Mouse (Mus musculus): ENCODE measurements around the gene Ube2f. TPM values are rescaled to one million over a fixed set of nuclear protein-coding genes. Genes with fewer than 3 reads are reported as not detected.

Ube2f gene
- total and polyA plus RNA-seq, 3 experiments: 16.6 to 85.6 (median 61.3) TPM

DNA sequence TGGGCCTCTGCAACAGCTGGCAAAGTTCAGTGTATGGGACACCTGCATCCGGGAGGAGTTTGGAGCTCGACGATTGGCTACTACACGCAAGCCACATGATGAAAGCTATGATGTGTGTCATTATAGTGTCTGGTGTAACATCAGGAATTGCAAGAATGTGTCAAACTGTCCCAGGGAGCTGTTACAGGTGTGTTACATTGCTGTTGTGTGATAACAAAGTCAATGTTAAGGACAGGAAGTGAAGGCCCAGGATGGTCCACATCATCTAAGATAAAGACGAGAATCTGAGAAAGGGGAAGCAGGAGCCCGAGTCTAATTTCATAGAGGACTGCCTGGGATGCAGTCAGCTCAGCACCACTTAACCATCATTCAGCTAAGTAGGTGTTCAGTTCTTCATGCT, 45.4 kb downstream of the Ube2f start:
- no peaks in the 10 kb centered on the region for H3K27me3 ChIP-seq (ENCODE audit: insufficient read depth, low read length)
- no peak for DNase-seq (ENCODE audit: low spot score)
- peaks cover 57% of the 10 kb centered on the region for H3K36me3 ChIP-seq (replicated peaks)
- no peak for ATAC-seq (ENCODE audit: extremely low read depth, insufficient number of reproducible peaks, low FRiP score, poor library complexity, severe bottlenecking)
- peaks cover 18% of the 10 kb centered on the region for H3K4me1 ChIP-seq (ENCODE audit: insufficient read depth, low read depth, low read length)
- H3K4me3 ChIP-seq (ENCODE audit: low read depth, low read length): no peak overlapping the region
- TF ChIP-seq POLR2AphosphoS5 (IDR thresholded peaks at IDR 0.05; ENCODE audit: insufficient replicate concordance, low read depth, low read length) (no peak), GATA1 (IDR thresholded peaks at IDR 0.05; ENCODE audit: borderline replicate concordance, low read length) (no peak), TAL1 (conservative IDR thresholded peaks at IDR 0.05; ENCODE audit: low read depth, low read length) (no peak), CTCF (IDR thresholded peaks at IDR 0.05; ENCODE audit: low read depth, low read length) (no peak), GATA2 (IDR thresholded peaks at IDR 0.05; ENCODE audit: borderline replicate concordance, low read depth, low read length) (no peak)
- no peaks in the 10 kb centered on the region for H3K9me3 ChIP-seq (replicated peaks)

DNA sequence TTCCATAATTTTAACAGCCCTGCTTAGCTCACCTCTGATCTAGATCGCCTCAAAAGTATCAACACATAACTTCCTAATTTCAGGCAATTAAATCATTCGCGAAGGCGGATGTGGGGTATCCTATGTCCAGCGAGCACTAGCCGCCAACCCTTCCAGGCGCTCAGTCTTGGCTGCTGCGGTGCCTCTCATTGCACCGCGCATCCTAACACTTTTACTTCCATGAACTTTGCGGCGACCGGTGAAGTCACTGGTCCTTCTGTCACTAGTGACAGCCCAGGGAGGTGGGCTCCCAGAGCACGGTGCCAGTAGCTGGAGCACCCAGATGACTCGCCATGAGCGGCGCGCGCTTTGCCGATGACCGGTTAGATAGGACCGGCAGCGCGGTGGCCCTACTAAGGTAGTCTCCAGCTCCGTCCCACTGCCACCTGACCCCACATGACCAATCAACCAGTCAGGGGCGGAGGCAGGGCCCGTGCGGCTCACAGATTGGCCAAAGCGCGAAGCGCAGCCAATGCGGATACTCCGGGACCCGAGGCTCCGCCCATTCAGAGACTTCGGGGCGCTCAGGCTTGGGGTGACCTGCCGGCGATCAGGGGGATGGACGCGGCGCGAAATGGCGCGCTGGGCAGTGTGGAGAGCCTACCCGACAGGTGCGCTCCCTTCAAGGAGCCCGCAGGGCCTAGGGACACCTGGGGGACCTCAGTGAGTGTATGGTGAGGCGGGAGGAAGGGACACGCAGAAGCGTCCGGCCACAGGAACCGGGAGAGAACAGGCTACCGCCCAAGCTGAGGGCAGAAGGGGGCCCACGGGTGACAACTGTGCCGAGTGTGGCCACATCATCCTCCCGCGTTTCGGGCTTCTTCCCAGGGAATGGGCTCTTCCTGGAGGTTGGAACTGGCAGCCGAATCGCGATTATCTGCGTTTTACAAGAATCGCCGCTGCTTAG, 48.0 kb downstream of the Ube2f start, which contains the start of gene Scly:
TSS of gene Scly (plus strand) at position 540 of the 946 bp plus-strand sequence.
- Histone ChIP-seq H3K9me3 (replicated peaks) (no peaks in the 10 kb centered on the region), H3K36me3 (replicated peaks) (peaks cover 45% of the 10 kb centered on the region), H3K27me3 (ENCODE audit: insufficient read depth, low read length) (no peaks in the 10 kb centered on the region), H3K4me1 (ENCODE audit: insufficient read depth, low read depth, low read length) (peaks cover 18% of the 10 kb centered on the region), H3K4me3 (ENCODE audit: low read depth, low read length) (peak within 1 kb of the TSS; percentile 73)
- DNase-seq (ENCODE audit: low spot score) (peak; percentile 79), ATAC-seq (ENCODE audit: extremely low read depth, insufficient number of reproducible peaks, low FRiP score, poor library complexity, severe bottlenecking) (peak; percentile 83)
- TF ChIP-seq GATA1 (IDR thresholded peaks at IDR 0.05; ENCODE audit: borderline replicate concordance, low read length) (no peak), CTCF (IDR thresholded peaks at IDR 0.05; ENCODE audit: low read depth, low read length) (no peak), TAL1 (conservative IDR thresholded peaks at IDR 0.05; ENCODE audit: low read depth, low read length) (no peak), POLR2AphosphoS5 (IDR thresholded peaks at IDR 0.05; ENCODE audit: insufficient replicate concordance, low read depth, low read length) (no peak), GATA2 (IDR thresholded peaks at IDR 0.05; ENCODE audit: borderline replicate concordance, low read depth, low read length) (no peak)

DNA sequence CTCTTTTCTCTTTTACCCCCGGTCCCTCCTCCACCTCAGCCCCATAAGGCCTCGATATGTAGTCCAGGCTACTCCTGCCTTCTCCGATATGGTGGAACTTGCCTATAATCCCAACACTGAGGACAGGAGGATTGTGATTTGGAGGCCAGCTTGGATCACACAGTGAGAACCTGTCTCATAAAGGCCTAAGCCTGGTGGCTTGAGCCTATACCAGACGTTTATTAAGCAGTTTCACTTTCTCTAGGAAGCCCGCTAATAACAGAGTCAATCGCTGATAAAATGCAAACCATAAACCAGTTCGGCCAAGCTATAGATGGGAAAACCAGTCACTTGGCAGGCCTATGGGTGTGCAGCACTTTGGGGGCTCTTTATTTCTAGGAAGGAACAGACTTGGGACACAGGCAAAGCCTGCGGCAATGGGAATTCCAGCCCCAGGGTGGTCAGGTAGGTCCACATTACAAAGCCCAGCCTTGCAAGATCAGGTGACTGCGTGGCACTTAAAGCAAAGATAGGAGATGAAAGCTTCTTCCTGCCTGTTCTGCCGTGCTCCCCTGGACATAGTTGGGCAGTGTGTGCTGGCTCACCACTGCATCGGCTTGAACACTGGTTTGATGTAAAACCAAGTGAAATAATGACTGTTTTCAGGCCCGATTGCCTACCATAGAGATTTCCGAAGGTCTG, 49.1 kb downstream of the Ube2f start:
- Histone ChIP-seq H3K4me1 (ENCODE audit: insufficient read depth, low read depth, low read length) (peaks cover 18% of the 10 kb centered on the region), H3K36me3 (replicated peaks) (peaks cover 37% of the 10 kb centered on the region), H3K4me3 (ENCODE audit: low read depth, low read length) (peak overlapping the region; percentile 73), H3K27me3 (ENCODE audit: insufficient read depth, low read length) (no peaks in the 10 kb centered on the region), H3K9me3 (replicated peaks) (no peaks in the 10 kb centered on the region)
- DNase-seq (ENCODE audit: low spot score) (no peak), ATAC-seq (ENCODE audit: extremely low read depth, insufficient number of reproducible peaks, low FRiP score, poor library complexity, severe bottlenecking) (no peak)
- TF ChIP-seq GATA1 (IDR thresholded peaks at IDR 0.05; ENCODE audit: borderline replicate concordance, low read length) (no peak), POLR2AphosphoS5 (IDR thresholded peaks at IDR 0.05; ENCODE audit: insufficient replicate concordance, low read depth, low read length) (no peak), GATA2 (IDR thresholded peaks at IDR 0.05; ENCODE audit: borderline replicate concordance, low read depth, low read length) (no peak), TAL1 (conservative IDR thresholded peaks at IDR 0.05; ENCODE audit: low read depth, low read length) (no peak), CTCF (IDR thresholded peaks at IDR 0.05; ENCODE audit: low read depth, low read length) (no peak)

DNA sequence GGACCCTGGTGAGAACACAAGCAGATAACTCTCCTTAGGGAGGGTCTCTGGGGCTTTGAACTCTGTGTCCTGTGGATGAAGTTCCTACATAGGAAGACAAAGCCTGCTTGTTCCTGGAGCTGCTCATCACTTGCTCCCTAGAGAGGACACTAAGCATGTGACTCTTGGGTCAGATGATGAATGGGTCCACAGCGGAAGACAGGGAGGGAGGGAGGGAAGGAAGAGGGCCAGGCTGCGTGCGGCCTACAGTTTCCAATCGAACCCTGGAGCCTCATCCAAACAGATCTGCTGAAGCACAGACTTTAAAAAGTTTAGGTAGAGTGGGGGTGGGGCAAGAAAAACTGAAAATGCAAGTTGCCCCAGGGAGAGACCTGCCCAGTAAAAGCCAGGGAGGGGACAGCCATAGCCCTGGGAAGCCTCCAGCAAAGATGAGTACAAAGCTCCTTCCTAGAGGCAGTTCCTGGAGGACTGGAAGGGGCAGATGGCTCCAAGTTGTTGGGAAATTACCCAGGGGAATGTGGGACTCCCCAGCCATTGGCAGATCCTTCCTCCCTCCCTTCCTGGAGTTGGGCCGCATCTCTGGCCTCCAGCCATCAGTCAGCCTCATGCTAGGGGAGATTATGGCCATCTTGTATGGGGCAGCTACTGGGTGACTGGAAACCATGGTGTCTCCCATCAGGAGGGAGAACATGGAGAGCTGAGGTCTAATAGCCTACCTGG, 49.8 kb downstream of the Ube2f start:
- no peaks in the 10 kb centered on the region for H3K27me3 ChIP-seq (ENCODE audit: insufficient read depth, low read length)
- DNase-seq (ENCODE audit: low spot score) (no peak), ATAC-seq (ENCODE audit: extremely low read depth, insufficient number of reproducible peaks, low FRiP score, poor library complexity, severe bottlenecking) (no peak)
- TF ChIP-seq CTCF (IDR thresholded peaks at IDR 0.05; ENCODE audit: low read depth, low read length): no peak
- TF ChIP-seq GATA1 (IDR thresholded peaks at IDR 0.05; ENCODE audit: borderline replicate concordance, low read length): no peak
- no peak for TF ChIP-seq TAL1 (conservative IDR thresholded peaks at IDR 0.05; ENCODE audit: low read depth, low read length)
- TF ChIP-seq GATA2 (IDR thresholded peaks at IDR 0.05; ENCODE audit: borderline replicate concordance, low read depth, low read length): no peak
- TF ChIP-seq POLR2AphosphoS5 (IDR thresholded peaks at IDR 0.05; ENCODE audit: insufficient replicate concordance, low read depth, low read length): no peak
- no peak overlapping the region for H3K4me3 ChIP-seq (ENCODE audit: low read depth, low read length)
- H3K4me1 ChIP-seq (ENCODE audit: insufficient read depth, low read depth, low read length): peaks cover 18% of the 10 kb centered on the region
- H3K9me3 ChIP-seq (replicated peaks): no peaks in the 10 kb centered on the region
- peaks cover 33% of the 10 kb centered on the region for H3K36me3 ChIP-seq (replicated peaks)

DNA sequence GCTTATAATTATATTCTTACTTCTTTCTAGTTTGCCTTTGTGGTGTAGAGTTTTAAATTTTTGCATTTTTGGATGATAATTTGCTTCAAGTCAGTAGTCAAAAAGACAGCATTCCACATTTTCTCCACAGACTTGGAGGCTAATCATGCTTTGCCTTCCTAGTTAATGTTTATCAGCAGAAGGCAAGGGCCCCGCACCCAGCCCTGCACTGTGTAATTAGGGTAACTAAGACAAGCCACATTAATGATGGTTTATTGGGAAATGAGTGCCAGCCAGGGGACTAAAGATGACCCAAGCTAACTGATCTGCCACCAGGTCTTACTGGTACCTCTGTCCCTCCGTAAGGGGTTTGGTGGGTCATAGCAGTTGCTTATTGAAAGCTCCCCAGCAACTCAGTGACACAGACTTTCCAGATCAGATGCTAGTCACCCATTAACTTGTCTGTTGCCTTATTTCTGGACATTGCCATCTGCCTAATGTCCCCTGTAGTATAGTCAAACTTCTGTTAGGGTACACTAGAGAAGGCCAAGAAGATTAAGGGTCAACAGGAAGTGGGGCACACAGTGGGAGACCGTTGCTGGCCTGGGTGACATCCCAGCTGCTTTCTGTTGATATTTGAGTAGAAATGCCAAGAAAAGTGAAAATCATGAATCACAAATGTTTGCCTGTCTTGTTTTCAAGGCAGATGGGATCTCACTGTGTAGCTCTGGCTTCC, 51.3 kb downstream of the Ube2f start:
- H3K4me1 ChIP-seq (ENCODE audit: insufficient read depth, low read depth, low read length): peaks cover 15% of the 10 kb centered on the region
- ATAC-seq (ENCODE audit: extremely low read depth, insufficient number of reproducible peaks, low FRiP score, poor library complexity, severe bottlenecking): no peak
- H3K27me3 ChIP-seq (ENCODE audit: insufficient read depth, low read length): no peaks in the 10 kb centered on the region
- H3K9me3 ChIP-seq (replicated peaks): no peaks in the 10 kb centered on the region
- TF ChIP-seq GATA1 (IDR thresholded peaks at IDR 0.05; ENCODE audit: borderline replicate concordance, low read length) (no peak), GATA2 (IDR thresholded peaks at IDR 0.05; ENCODE audit: borderline replicate concordance, low read depth, low read length) (no peak), CTCF (IDR thresholded peaks at IDR 0.05; ENCODE audit: low read depth, low read length) (no peak), TAL1 (conservative IDR thresholded peaks at IDR 0.05; ENCODE audit: low read depth, low read length) (no peak), POLR2AphosphoS5 (IDR thresholded peaks at IDR 0.05; ENCODE audit: insufficient replicate concordance, low read depth, low read length) (no peak)
- peaks cover 30% of the 10 kb centered on the region for H3K36me3 ChIP-seq (replicated peaks)
- no peak overlapping the region for H3K4me3 ChIP-seq (ENCODE audit: low read depth, low read length)
- no peak for DNase-seq (ENCODE audit: low spot score)
